Mouse (Mus musculus) small intestine, adult 2 months (tissue): ENCODE results near the gene Bhlhe40.

ENCODE experiments used
- CTCF ChIP-seq: fragments of 200-500 bp; IDR thresholded peaks from 2 replicates; pipeline ENCODE4 v1.5.1; 2012; ENCODE audit warnings: low read depth, mild to moderate bottlenecking, control low read depth, inconsistent platforms, low read length, moderate library complexity, mixed read lengths; ENCODE audit not compliant: insufficient replicate concordance, insufficient read length; ENCODE audit errors: extremely low read depth
- POLR2A ChIP-seq: fragments of 200-500 bp; IDR thresholded peaks from 2 replicates; pipeline ENCODE4 v1.6.1; 2012; ENCODE audit warnings: low read depth, mild to moderate bottlenecking, control low read depth, inconsistent platforms, low read length, moderate library complexity

- TF ChIP-seq CTCF = no peak
- TF ChIP-seq POLR2A = no peak
These were observed 52.9 kb downstream of the Bhlhe40 start for GRCm38 (mm10) chr6:108713175-108713974.
